Mouse (Mus musculus): Measurements from ENCODE around the gene Sdr39u1. TPM values are rescaled to one million over a fixed set of nuclear protein-coding genes. Genes with fewer than 3 reads are reported as not detected.

The Sdr39u1 gene
- polyA plus RNA-seq, 1 experiment from 2014 or later, result 55.0 TPM

GRCm38 (mm10) chr14:55866962-55867361 lies 33.1 kb downstream of the Sdr39u1 start:
- WGBS, result 32% methylated on average over 4 of the region's 4 CpGs
- no peak overlapping the region for H3K4me3 ChIP-seq (ENCODE audit: low read length)
- no peak overlapping the region for H3K27ac ChIP-seq (ENCODE audit: low read length)
- no peak for ATAC-seq (ENCODE audit: low read depth)
- no peaks in the 10 kb centered on the region for H3K9me3 ChIP-seq (ENCODE audit: control insufficient read depth, low read length)
- peaks cover 61% of the 10 kb centered on the region for H3K36me3 ChIP-seq (ENCODE audit: control insufficient read depth, insufficient read depth, low read length)
- H3K4me2 ChIP-seq (ENCODE audit: low read depth, low read length), result no peak overlapping the region
- peaks cover 8% of the 10 kb centered on the region for H3K4me1 ChIP-seq (replicated peaks; ENCODE audit: control insufficient read depth, insufficient read depth, low read length)
- H3K27me3 ChIP-seq (ENCODE audit: control insufficient read depth, insufficient read depth, low read depth, low read length), result no peaks in the 10 kb centered on the region
- H3K9ac ChIP-seq (ENCODE audit: low read length), result no peak overlapping the region

GRCm38 (mm10) chr14:55863773-55864172 lies 36.3 kb downstream of the Sdr39u1 start:
- Histone ChIP-seq H3K27ac (ENCODE audit: low read length) (no peak overlapping the region), H3K9me3 (ENCODE audit: control insufficient read depth, low read length) (no peaks in the 10 kb centered on the region), H3K4me1 (replicated peaks; ENCODE audit: control insufficient read depth, insufficient read depth, low read length) (peaks cover 19% of the 10 kb centered on the region), H3K27me3 (ENCODE audit: control insufficient read depth, insufficient read depth, low read depth, low read length) (no peaks in the 10 kb centered on the region), H3K4me3 (ENCODE audit: low read length) (no peak overlapping the region), H3K4me2 (ENCODE audit: low read depth, low read length) (no peak overlapping the region), H3K9ac (ENCODE audit: low read length) (peak overlapping the region; percentile 13; the same call in 1 of the 2 replicates), H3K36me3 (ENCODE audit: control insufficient read depth, insufficient read depth, low read length) (peaks cover 36% of the 10 kb centered on the region)
- WGBS, result 24% methylated on average over 7 of the region's 7 CpGs
- peak; percentile 75 for ATAC-seq (ENCODE audit: low read depth)

GRCm38 (mm10) chr14:55862970-55863369 lies 37.1 kb downstream of the Sdr39u1 start:
- Histone ChIP-seq H3K27ac (ENCODE audit: low read length) (no peak overlapping the region), H3K9me3 (ENCODE audit: control insufficient read depth, low read length) (no peaks in the 10 kb centered on the region), H3K4me1 (replicated peaks; ENCODE audit: control insufficient read depth, insufficient read depth, low read length) (peaks cover 22% of the 10 kb centered on the region), H3K4me3 (ENCODE audit: low read length) (no peak overlapping the region), H3K9ac (ENCODE audit: low read length) (no peak overlapping the region), H3K36me3 (ENCODE audit: control insufficient read depth, insufficient read depth, low read length) (peaks cover 29% of the 10 kb centered on the region), H3K27me3 (ENCODE audit: control insufficient read depth, insufficient read depth, low read depth, low read length) (no peaks in the 10 kb centered on the region), H3K4me2 (ENCODE audit: low read depth, low read length) (no peak overlapping the region)
- WGBS, result 93% methylated on average over 10 of the region's 10 CpGs
- ATAC-seq (ENCODE audit: low read depth), result no peak

- Histone ChIP-seq H3K36me3 (ENCODE audit: control insufficient read depth, insufficient read depth, low read length) (peaks cover 25% of the 10 kb centered on the region), H3K9me3 (ENCODE audit: control insufficient read depth, low read length) (no peaks in the 10 kb centered on the region), H3K27ac (ENCODE audit: low read length) (no peak overlapping the region), H3K4me1 (replicated peaks; ENCODE audit: control insufficient read depth, insufficient read depth, low read length) (peaks cover 29% of the 10 kb centered on the region), H3K4me3 (ENCODE audit: low read length) (no peak overlapping the region), H3K4me2 (ENCODE audit: low read depth, low read length) (no peak overlapping the region), H3K27me3 (ENCODE audit: control insufficient read depth, insufficient read depth, low read depth, low read length) (no peaks in the 10 kb centered on the region), H3K9ac (ENCODE audit: low read length) (no peak overlapping the region)
- no peak for ATAC-seq (ENCODE audit: low read depth)
- WGBS, result 56% methylated on average over 6 of the region's 6 CpGs
Measured at GRCm38 (mm10) chr14:55862186-55862585, 37.9 kb downstream of the Sdr39u1 start.

GRCm38 (mm10) chr14:55857588-55857987 lies 42.5 kb downstream of the Sdr39u1 start:
- no peak for ATAC-seq (ENCODE audit: low read depth)
- peak overlapping the region; percentile 29; the same call in 1 of the 2 replicates for H3K9ac ChIP-seq (ENCODE audit: low read length)
- 34% methylated on average over 4 of the region's 4 CpGs for WGBS

GRCm38 (mm10) chr14:55855101-55855561 lies 45.0 kb downstream of the Sdr39u1 start:
- peak overlapping the region; percentile 69 for H3K4me3 ChIP-seq (ENCODE audit: low read length)
- peak overlapping the region; percentile 80 for H3K9ac ChIP-seq (ENCODE audit: low read length)
- ATAC-seq (ENCODE audit: low read depth), result peak; percentile 10
- no peaks in the 10 kb centered on the region for H3K9me3 ChIP-seq (ENCODE audit: control insufficient read depth, low read length)
- peak overlapping the region; percentile 76 for H3K4me2 ChIP-seq (ENCODE audit: low read depth, low read length)
- H3K36me3 ChIP-seq (ENCODE audit: control insufficient read depth, insufficient read depth, low read length), result no peaks in the 10 kb centered on the region; the same call in 1 of the 2 replicates
- H3K27me3 ChIP-seq (ENCODE audit: control insufficient read depth, insufficient read depth, low read depth, low read length), result no peaks in the 10 kb centered on the region
- 5% methylated on average over 4 of the region's 4 CpGs for WGBS
- peak overlapping the region; percentile 99 for H3K27ac ChIP-seq (ENCODE audit: low read length)
- peaks cover 50% of the 10 kb centered on the region for H3K4me1 ChIP-seq (replicated peaks; ENCODE audit: control insufficient read depth, insufficient read depth, low read length)

More at GRCm38 (mm10) chr14:55857588-55857987, 42.5 kb downstream of the Sdr39u1 start:
- H3K4me3 ChIP-seq (ENCODE audit: low read length), result 0 out of 2 replicates have a peak overlapping the region, but pooled peaks have one; percentile 0
- H3K4me1 ChIP-seq (replicated peaks; ENCODE audit: control insufficient read depth, insufficient read depth, low read length), result peaks cover 53% of the 10 kb centered on the region
- no peaks in the 10 kb centered on the region for H3K9me3 ChIP-seq (ENCODE audit: control insufficient read depth, low read length)
- no peaks in the 10 kb centered on the region for H3K27me3 ChIP-seq (ENCODE audit: control insufficient read depth, insufficient read depth, low read depth, low read length)
- H3K4me2 ChIP-seq (ENCODE audit: low read depth, low read length), result peak overlapping the region; percentile 36
- peak overlapping the region; percentile 0 for H3K27ac ChIP-seq (ENCODE audit: low read length)
- H3K36me3 ChIP-seq (ENCODE audit: control insufficient read depth, insufficient read depth, low read length), result no peaks in the 10 kb centered on the region; the same call in 1 of the 2 replicates

GRCm38 (mm10) chr14:55854406-55855100 lies 45.5 kb downstream of the Sdr39u1 start:
- peak; percentile 29 for ATAC-seq (ENCODE audit: low read depth)
- 0% methylated on average over 9 of the region's 9 CpGs for WGBS
- H3K4me1 ChIP-seq (replicated peaks; ENCODE audit: control insufficient read depth, insufficient read depth, low read length), result peaks cover 50% of the 10 kb centered on the region

GRCm38 (mm10) chr14:55853621-55854285 lies 46.3 kb downstream of the Sdr39u1 start, which contains the start of gene Nynrin:
Nynrin (plus strand) TSS chr14:55854010.
- no peaks in the 10 kb centered on the region for H3K9me3 ChIP-seq (ENCODE audit: control insufficient read depth, low read length)
- H3K27me3 ChIP-seq (ENCODE audit: control insufficient read depth, insufficient read depth, low read depth, low read length), result no peaks in the 10 kb centered on the region
- 0% methylated on average over 28 of the region's 33 CpGs for WGBS
- peak within 1 kb of the TSS; percentile 69 for H3K4me3 ChIP-seq (ENCODE audit: low read length)
- H3K9ac ChIP-seq (ENCODE audit: low read length), result peak within 1 kb of the TSS; percentile 80
- no peaks in the 10 kb centered on the region; the same call in 1 of the 2 replicates for H3K36me3 ChIP-seq (ENCODE audit: control insufficient read depth, insufficient read depth, low read length)
- ATAC-seq (ENCODE audit: low read depth), result peak; percentile 91
- peak within 1 kb of the TSS; percentile 76 for H3K4me2 ChIP-seq (ENCODE audit: low read depth, low read length)
- H3K4me1 ChIP-seq (replicated peaks; ENCODE audit: control insufficient read depth, insufficient read depth, low read length), result peaks cover 48% of the 10 kb centered on the region
- H3K27ac ChIP-seq (ENCODE audit: low read length), result peak within 1 kb of the TSS; percentile 99

More at GRCm38 (mm10) chr14:55854406-55855100, 45.5 kb downstream of the Sdr39u1 start:
- H3K4me2 ChIP-seq (ENCODE audit: low read depth, low read length), result peak overlapping the region; percentile 76
- no peaks in the 10 kb centered on the region; the same call in 1 of the 2 replicates for H3K36me3 ChIP-seq (ENCODE audit: control insufficient read depth, insufficient read depth, low read length)
- H3K27ac ChIP-seq (ENCODE audit: low read length), result peak overlapping the region; percentile 99
- H3K27me3 ChIP-seq (ENCODE audit: control insufficient read depth, insufficient read depth, low read depth, low read length), result no peaks in the 10 kb centered on the region
- no peaks in the 10 kb centered on the region for H3K9me3 ChIP-seq (ENCODE audit: control insufficient read depth, low read length)
- H3K4me3 ChIP-seq (ENCODE audit: low read length), result peak overlapping the region; percentile 69
- H3K9ac ChIP-seq (ENCODE audit: low read length), result peak overlapping the region; percentile 80
